Mouse (Mus musculus): ENCODE data around the gene Grap2.

Grap2 gene

DNA sequence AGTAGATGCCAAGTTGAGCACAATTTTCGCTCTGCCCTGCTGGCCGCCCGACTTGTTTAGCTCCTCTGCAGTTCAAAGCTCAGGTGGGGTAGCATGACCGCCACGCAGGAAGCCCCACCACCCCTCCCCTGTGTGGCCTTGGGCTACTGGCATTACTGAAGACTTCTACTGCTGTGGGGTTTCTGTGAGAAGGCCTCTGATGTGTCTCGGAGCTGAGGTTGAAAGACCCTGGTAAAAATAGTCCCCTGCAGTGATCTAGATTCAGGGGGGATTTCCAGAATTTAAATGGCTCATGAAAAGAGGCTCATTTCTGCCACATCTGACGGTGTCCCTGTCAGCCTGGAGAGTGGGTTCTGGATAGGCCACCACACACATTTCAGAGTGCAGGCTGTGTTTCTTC, 30.1 kb downstream of the Grap2 start:
- DNase-seq = no peak

DNA sequence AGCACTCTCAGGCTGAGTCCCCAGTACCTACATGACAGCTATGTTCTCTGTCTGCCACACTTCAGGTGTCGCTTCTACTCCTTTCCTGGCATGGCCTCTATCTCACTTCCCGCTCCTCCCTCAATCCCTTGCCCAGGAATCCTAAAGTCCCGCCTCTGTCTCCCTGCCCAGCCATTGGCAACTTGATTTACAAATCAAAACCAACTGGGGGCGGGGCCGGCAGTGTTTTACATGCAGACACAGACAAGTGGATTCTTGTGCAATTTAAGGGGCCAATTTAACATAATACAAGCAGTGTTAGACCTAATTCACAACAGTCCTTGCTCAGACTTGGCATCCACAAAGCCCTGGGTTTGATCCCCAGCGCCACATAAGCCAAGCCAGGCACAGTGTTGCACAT, 31.6 kb downstream of the Grap2 start:
- no peak for DNase-seq

DNA sequence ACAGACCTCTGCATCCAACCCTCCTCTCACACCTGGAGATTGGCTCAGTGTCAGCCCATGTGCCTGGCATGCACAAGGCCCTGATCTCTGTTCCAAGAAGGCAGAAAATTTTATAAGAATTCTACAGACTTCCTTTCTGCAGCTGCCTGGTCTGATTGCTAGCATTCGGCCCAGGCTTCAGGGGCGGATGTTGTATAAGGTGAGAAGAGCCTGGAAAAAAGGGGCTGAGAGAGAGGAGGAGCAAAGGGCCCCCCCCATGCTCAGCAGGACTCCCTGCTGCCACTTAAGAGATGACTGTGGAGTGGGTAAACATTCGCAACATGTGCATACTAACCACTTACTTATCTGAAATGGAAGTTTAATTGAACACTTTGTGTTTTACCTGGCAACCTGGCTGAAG, 35.6 kb downstream of the Grap2 start:
- no peak for DNase-seq

DNA sequence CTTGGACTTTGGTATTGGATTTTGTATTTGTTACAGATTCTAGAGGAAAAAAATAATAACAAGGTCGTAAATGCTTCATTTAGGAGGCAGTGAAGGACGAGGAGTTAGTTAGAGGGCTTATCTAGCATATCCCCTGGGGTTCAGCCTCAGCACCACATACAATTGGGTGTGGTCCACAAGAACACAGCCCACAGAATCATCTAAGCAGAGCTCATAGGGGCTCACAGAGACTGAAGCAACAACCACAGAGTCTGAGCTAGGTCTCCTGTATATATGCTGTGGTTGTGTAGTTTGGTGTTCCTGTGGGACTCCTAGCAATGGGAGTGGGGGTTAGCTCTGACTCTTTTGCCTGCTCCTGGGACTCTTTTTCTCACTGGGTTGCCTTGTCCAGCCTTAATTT, 37.9 kb downstream of the Grap2 start:
- no peak for DNase-seq

DNA sequence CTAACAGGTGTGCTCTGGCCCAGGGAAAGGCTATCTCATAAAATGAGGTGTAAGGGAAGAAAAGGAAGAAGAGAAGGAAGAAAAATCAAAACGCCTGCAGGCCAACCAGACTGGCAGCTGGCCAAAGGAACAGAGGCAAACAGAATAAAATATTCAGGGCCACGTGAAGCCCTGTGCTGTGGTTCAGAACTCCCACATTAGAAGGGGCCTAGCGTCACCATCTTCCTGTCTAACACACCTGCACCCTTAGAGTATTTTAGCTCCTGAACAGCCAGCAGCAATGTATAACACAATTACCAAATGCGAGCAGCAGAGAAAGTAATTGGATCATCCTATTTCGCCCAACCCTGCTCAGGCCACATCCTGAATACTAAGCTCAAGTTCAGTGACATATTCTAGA, 39.1 kb downstream of the Grap2 start:
- no peak for DNase-seq

DNA sequence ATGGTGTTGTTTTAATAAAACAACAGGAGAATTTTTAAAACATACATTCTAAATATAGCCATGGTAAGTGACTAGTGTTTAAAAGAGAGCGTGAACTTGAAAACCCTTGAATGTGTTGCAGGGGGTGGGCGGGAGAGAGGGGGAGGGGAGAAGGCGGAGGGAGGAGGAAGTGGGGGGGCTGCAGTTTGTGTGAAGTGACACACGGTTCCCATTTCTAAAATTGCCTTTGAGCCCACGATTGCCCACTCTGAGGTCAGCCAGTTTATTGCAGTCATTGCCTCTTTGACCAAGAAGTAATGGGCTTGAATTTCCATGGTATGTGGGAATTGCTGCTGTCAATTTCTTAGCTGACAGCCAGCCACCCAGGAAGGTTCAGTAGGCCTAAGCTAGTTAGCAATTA, 41.5 kb downstream of the Grap2 start:
- no peak for DNase-seq

DNA sequence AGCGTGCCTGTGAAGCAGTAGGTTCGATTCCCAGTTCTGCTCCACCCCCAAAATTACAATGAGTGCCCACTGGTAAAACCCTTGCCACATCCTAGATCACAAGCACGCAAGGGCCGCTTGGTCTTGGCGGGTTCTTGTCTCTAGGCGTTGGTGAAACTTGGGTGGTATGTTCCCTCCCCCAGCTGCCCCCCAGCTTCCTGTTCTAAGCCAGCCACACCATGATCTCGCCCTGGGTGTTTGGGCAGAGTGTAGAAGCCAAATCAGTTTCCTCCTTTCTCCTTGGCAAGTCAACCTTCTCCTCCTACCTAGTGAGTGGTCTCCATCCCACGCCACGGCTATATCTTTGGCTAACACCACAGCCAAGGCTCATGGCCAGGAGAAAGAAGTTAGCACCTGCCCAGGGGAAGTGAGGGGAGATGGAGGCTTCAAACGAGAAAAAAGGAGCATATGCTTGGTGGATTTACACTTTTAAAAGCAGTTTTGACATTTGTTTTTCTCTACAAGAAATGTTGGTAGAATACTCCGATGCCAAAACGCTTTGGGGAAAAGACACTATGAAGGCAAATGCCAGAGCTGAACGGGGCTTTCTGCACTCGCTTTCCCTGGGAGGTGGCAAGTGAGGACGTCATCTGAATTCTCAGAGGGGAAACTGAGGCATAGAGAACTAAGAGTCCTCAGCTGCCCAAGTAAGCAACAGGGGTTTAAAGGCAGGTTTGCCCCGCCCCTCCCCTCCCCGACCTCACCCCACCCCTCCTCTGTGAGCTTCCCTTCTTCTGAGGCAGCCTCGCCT, 42.3 kb downstream of the Grap2 start:
- DNase-seq = no peak

DNA sequence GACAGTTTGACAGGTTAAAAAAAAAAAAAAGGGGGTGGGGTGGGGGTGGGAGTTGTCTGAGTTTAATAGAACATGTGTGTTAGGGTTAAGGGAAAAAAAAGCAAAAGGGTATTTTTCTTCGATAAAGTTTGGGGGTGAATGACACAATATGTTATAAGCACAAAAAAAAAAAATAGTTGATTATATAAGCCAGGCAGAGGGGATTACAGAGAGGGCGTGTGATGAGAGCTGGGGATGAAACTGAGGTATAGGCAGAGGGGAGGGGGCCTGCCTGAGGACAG, 42.8 kb downstream of the Grap2 start:
- DNase-seq = no peak

DNA sequence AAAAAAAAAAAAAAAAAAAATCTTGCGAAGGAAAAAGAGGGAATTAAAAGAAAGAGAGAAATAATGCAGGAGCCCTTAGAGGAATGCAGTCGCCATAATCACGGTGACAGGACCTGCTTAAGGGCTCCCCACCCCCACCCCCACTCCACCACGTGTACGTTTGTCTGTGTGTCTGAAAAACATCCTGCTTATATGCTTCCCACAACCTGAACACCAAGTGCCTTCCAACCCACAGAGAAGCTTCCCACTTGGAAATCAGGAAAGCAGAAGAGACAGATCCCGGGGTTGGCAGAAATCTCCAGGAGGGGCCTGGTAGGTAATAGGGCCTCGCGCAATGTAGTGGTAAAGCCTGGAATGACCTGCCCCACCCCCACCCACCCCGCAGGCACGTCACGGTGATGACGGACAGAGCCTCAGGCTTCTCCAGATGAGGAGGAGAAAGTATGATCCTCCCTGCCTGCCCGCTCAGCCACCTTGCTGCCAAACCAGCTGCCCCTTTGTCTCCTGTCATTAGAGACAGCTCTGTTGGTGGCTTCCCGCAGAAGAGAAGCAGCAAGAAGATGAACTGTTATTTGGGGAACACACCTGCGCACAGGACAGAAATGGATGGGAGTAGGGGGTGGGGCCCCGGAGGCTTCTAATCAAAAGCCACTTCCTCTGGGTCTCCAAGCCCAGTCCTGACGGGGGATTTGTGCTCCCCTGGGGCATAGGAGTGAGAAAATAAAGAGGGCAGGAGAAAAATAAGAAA, 43.4 kb downstream of the Grap2 start:
- no peak for DNase-seq

DNA sequence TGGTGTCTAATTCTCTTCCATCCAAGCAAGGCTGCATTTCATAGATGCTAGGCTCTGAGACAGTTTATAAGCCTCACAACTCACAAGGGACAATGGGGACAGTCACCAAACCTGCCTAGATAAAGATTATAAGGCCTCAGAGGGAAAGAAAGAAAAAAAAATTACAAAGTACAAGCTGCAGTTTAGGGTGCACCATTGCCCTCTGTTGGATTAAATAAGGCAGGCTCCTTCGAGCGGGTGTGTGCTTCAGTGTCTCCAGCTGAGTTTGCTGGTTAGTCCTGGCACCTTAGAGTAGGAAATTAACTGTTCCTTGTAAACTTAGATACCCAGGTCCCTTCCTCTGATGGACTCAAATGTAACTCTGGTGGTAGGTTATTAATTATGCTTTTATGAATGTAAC, 45.4 kb downstream of the Grap2 start:
- no peak for DNase-seq

DNA sequence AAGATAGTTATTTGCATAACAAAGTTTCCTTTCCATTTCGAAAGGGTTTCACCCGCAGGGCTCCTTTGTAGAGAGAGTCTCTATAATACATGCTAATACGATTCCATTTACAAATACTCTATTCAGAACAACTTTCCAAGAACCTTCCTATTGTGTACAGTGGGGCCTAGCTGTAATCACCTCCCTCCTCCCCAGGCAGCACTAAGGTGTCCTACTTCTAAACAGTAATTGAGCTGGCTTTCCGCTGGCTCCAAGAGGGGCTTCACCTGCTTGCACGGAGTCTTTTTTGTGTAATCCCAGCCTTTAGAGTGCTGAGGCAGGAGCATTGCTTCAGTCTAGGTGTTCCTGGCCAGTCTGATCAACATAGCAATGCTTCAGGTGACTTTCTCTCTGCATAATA, 46.8 kb downstream of the Grap2 start:
- no peak for DNase-seq

DNA sequence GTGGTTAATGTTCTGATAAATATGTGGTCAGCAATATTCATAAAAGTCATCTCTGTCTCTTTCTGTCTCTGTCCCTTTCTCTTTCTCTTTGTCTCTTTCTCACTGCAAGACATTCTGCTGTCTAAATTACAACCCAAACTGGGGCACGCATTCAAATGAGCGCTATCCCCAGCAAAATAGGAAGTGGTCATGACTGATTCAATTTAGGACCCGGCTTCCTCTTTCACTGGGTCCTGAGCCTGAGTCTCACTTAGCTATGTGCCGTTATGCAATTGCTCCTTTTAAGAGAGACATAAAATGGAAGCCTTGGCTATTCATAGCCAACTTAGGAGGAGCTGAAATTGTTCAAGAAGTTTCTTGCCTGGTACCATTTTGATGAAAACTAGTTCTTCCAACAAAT, 47.4 kb downstream of the Grap2 start:
- DNase-seq = no peak

DNA sequence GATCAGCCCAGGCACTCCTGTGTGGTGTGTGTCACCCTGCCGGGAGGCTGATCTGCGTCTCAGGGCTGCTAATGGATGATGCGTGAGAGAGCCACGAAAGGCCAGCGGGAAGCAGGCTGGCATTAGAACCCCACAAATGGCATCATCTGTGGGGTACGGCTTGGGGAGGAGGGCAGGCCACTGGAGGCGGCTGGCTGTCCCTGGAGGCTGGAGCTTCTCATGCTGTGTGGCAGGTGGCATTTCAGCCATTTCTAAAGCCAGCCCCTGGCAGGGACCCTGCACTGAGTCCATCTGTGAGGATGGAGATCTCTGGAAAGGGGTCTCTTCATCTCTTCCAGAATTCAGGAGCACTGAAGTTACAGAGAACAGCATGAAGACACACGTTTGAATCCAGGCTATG, 48.0 kb downstream of the Grap2 start:
- no peak for DNase-seq

DNA sequence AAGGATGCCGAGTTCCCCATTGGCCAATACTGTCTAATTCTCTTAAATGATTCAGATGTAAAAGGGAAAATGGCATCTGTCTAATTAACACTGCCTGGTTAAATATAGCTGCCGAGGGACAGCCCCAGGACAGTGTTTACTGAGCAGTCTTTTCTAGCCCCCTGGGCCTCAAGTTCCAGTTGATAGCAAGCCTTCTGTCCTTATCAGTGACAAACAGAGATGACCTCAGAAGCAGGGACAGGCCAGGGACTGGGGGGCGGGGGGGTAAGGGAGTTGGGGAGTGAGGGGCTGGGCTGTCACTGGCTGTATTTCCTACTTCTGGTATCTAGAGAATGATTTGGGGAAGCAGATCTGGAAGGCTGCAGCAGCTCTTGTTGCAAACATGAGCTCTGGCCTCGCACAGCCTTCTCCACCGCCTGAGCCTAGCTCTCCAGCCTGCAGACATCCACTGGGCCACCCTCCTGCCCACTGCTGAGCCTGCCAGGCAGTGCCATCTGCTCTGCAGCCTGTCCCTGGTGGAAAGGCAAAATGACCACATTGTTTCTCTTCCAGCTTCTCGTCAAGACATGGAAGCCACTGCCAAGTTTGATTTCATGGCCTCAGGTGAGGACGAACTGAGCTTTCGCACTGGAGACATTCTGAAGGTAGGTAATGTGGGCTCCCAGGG, 50.9 kb downstream of the Grap2 start:
- no peak for DNase-seq

DNA sequence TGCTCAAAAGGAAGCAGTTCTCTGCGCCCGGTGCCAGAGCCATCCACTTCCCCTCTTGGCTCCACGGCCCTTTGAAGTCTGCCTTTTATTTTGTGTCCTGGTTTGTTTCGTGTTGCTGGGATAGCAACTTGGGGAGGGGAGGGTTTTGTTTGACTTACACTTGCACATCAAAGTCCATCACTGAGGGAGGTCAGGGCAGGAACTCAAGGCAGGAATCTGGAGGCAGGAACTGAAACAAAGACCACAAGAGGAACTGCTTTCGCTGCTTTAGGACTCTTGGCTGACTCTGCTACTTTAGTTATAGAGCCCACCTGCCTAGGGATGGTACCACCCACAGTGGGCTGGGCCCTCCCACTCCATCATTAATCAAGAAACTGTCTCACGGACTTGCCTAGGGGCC, 54.1 kb downstream of the Grap2 start:
- no peak for DNase-seq

DNA sequence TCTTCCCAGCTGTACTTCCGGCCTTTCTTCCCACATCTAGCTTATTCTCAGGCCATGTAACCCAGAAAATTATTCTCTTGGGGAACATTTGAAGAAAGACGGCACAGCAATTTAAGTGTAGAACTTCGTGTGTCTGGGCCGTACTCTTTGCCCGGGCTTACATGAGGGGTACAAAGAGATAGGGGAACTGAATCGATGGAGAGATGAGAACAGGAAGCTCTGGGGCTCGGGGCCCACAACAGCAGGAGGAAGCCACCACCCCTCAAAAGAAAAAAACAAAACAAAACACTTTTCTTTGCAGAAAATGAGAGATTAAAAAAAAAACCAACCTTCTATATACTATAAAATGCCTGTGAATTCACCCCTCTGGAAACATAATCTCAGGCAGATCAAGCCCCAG, 57.8 kb downstream of the Grap2 start:
- no peak for DNase-seq

DNA sequence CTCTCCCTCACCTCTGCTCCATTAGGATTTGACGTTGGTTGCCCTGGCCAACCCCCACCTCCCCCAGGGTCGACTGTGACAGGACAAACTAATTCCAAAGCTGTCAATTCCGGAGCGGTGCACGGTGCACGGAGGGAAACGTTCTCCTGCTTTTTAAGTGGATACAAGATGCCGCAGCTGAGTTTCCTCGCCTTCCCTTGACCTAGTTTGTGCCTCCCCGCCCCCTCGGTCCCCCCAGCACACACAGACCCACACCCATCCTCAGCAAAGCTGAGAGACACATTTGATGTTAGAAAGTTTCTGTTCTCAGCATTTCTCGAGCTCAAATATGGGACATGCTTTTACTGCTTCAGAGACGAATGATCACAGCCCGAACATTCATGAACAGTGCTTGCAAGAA, 58.3 kb downstream of the Grap2 start:
- no peak for DNase-seq

DNA sequence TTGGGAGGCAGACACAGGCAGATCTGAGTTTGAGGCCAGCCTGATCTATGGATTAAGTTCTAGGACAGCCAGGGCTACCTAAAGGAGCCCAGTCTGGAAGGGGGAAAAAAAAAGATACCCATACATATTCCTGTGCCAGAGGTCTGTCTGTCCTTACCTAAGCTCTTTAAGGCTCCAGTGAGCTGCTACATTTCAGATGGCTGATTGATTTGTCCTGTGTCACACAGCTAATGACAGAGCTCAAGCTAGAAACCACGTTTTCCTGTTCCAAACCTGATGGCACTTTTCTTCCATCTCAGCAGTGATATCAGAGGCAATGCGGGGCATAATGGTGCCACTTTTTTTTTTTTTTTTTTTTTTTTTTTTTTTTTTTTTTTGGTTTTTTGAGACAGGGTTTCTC, 58.9 kb downstream of the Grap2 start:
- DNase-seq = no peak

DNA sequence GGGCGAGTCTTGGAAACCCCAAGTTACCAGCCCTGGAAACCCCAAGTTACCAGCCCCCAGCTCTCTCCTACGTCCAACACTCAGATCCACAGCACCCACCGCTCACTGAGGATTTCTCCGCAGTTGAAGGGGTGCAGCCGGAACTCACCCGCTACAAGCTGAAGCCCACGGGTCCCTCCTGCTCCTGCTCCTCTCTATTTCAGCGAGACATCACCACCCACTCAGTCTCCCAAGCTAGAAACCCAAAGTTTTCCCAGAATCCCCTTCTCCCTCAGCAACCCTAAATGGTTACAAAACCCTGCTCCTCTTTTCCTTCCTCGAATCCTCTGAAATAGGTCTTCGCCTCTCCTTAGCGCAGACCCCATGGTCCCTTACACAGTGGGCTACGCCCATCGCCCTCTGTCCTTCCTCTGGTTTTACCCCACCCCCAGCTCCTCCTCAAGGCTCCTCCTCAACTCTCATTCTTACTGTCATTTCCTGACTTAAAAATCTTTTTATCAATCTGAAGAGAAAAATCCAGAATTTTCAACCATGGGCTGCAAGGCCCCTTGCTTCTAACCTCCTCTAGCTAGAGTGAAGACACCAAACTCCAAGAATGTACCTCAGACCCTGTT, 60.0 kb downstream of the Grap2 start:
- no peak for DNase-seq

DNA sequence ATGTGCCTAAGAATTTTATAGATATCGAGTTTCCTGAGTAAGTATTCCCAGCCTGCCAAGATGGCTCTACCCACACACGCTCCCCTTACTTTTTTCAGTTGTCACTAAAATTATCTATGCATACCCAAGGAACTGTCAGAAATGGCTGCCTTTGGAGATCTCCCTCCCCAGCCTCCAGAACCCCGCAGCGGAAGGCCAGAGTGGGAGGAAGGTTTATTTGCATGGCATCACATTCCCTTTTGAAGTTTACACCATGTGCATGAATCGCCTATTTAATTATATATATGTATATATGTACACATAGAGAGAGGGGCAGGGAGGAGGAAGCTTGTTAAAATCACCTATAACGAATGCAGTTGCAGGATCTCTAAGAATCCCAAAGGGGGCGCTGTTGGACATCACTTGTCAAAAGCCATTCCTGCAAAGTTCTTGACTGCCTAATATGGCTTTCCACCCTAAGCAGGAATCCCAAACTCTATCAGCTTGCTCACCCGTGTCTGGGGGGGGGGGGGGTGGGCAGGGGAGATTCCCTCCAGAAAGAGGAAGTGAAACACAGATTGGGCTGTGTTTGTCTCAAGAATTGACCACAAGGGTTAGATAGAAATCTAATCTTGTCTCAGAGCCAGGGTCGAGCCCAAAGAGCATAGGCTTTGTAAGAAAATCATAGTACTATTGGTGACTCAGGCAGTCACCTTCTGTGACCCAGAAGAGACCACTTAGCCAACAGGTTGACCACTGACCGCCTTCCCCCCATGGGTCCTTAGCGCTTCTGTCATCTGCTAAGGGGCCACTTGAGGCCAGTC, 62.2 kb downstream of the Grap2 start:
- peak; percentile 53 to 66 for DNase-seq

DNA sequence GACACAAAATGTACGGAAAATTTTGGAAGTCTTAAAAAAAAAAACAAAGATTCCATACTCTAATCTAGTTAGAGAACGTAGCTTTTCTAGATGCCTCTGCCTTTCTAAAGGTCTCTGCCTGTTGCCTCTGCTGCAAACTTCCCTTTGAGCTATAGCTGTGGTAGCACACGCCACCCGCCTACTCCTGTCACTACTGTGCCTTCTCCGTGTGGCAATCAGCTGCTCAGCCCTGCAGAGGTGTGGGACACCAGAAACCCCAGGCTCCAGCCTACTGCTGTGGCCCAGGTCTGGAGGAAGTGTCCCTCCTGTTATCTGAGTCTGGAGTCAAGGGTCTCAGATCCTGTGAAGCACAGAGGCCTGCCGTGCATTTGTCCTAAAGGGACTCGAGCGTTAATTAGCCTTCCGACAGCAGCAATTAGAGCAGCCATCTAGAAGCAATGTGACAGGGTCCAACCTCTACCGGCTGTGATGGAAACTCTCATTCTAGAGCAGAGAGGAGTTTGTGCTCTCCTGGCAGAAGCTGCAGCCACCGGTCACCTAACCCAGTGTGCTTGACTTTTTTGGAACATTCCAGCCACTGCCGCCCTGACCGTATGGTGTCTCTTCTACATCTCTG, 64.5 kb downstream of the Grap2 start:
- no peak for DNase-seq

DNA sequence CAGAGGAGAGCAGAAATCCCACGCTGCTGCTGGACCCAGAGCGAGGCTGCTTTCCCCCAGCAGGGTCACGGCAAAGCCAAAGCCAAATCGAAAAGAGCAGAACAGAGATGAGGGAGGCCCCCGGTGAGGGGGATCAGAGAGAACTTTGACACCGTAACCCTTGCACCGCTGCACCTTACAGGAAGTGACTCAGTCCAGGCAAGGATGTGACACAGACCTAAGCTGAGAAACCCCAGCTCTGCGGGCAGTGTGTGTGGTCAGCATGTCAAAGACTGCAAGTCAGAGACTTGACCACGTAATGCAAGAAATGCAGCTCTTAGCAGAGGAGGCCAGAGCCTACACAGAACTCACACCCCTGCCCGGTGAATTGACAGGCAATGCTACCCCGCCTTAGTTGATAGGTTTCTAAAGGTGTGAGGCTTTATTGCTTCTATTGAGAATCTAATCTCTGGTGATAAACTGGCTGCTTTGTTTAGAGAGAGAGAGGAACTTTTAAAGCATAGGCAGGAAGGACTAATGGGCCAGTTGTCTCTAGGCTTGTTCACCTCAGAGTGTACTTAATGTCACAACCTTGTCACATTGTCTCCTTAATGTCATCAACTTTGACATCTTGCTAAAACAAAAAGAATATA, 66.8 kb downstream of the Grap2 start:
- DNase-seq = no peak
